Mouse (Mus musculus): ENCODE data around the gene Gmpr. TPM values are rescaled to one million over a fixed set of nuclear protein-coding genes. Genes with fewer than 3 reads are reported as not detected.

The Gmpr gene
- polyA plus RNA-seq, 1 experiment, result 5.7 TPM

- no peak for TF ChIP-seq CTCF (IDR thresholded peaks at IDR 0.05; ENCODE audit: low read depth, low read length)
- no peak for TF ChIP-seq POLR2A (IDR thresholded peaks at IDR 0.05; ENCODE audit: borderline replicate concordance, low read depth, low read length)
- H3K27ac ChIP-seq (ENCODE audit: insufficient read depth, low read depth, low read length), result no peak overlapping the region
Observed at GRCm38 (mm10) chr13:45537110-45537509, 29.9 kb downstream of the Gmpr start.

GRCm38 (mm10) chr13:45538091-45538490 is 30.8 kb downstream of the Gmpr start:
- TF ChIP-seq POLR2A (IDR thresholded peaks at IDR 0.05; ENCODE audit: borderline replicate concordance, low read depth, low read length) (no peak), CTCF (IDR thresholded peaks at IDR 0.05; ENCODE audit: low read depth, low read length) (no peak)
- H3K4me3 ChIP-seq (ENCODE audit: insufficient read depth, low read length), result no peak overlapping the region
- H3K4me1 ChIP-seq (ENCODE audit: control insufficient read depth, insufficient read depth, low read length), result no peaks in the 10 kb centered on the region
- no peak overlapping the region for H3K27ac ChIP-seq (ENCODE audit: insufficient read depth, low read depth, low read length)

More at GRCm38 (mm10) chr13:45537110-45537509, 29.9 kb downstream of the Gmpr start:
- Histone ChIP-seq H3K4me3 (ENCODE audit: insufficient read depth, low read length) (no peak overlapping the region), H3K4me1 (ENCODE audit: control insufficient read depth, insufficient read depth, low read length) (no peaks in the 10 kb centered on the region)

- no peak overlapping the region for H3K4me3 ChIP-seq (ENCODE audit: insufficient read depth, low read length)
- TF ChIP-seq CTCF (IDR thresholded peaks at IDR 0.05; ENCODE audit: low read depth, low read length) (no peak), POLR2A (IDR thresholded peaks at IDR 0.05; ENCODE audit: borderline replicate concordance, low read depth, low read length) (no peak)
- H3K27ac ChIP-seq (ENCODE audit: insufficient read depth, low read depth, low read length), result no peak overlapping the region
- H3K4me1 ChIP-seq (ENCODE audit: control insufficient read depth, insufficient read depth, low read length), result no peaks in the 10 kb centered on the region
Observed at GRCm38 (mm10) chr13:45538532-45539204, 31.4 kb downstream of the Gmpr start.

GRCm38 (mm10) chr13:45539205-45539568 is 31.9 kb downstream of the Gmpr start:
- TF ChIP-seq POLR2A (IDR thresholded peaks at IDR 0.05; ENCODE audit: borderline replicate concordance, low read depth, low read length) (no peak), CTCF (IDR thresholded peaks at IDR 0.05; ENCODE audit: low read depth, low read length) (peak; percentile 54)
- Histone ChIP-seq H3K27ac (ENCODE audit: insufficient read depth, low read depth, low read length) (no peak overlapping the region), H3K4me1 (ENCODE audit: control insufficient read depth, insufficient read depth, low read length) (no peaks in the 10 kb centered on the region), H3K4me3 (ENCODE audit: insufficient read depth, low read length) (no peak overlapping the region)

- Histone ChIP-seq H3K4me3 (ENCODE audit: insufficient read depth, low read length) (no peak overlapping the region), H3K27ac (ENCODE audit: insufficient read depth, low read depth, low read length) (no peak overlapping the region), H3K4me1 (ENCODE audit: control insufficient read depth, insufficient read depth, low read length) (peaks cover 2% of the 10 kb centered on the region)
- TF ChIP-seq POLR2A (IDR thresholded peaks at IDR 0.05; ENCODE audit: borderline replicate concordance, low read depth, low read length), result no peak
- TF ChIP-seq CTCF (IDR thresholded peaks at IDR 0.05; ENCODE audit: low read depth, low read length), result no peak
Observed at GRCm38 (mm10) chr13:45545974-45546373, 38.7 kb downstream of the Gmpr start.

- no peak overlapping the region for H3K4me3 ChIP-seq (ENCODE audit: insufficient read depth, low read length)
- no peak for TF ChIP-seq CTCF (IDR thresholded peaks at IDR 0.05; ENCODE audit: low read depth, low read length)
- no peak for TF ChIP-seq POLR2A (IDR thresholded peaks at IDR 0.05; ENCODE audit: borderline replicate concordance, low read depth, low read length)
- H3K4me1 ChIP-seq (ENCODE audit: control insufficient read depth, insufficient read depth, low read length), result peaks cover 2% of the 10 kb centered on the region
- no peak overlapping the region for H3K27ac ChIP-seq (ENCODE audit: insufficient read depth, low read depth, low read length)
Observed at GRCm38 (mm10) chr13:45546946-45547345, 39.7 kb downstream of the Gmpr start.

GRCm38 (mm10) chr13:45547549-45547948 is 40.3 kb downstream of the Gmpr start:
- TF ChIP-seq POLR2A (IDR thresholded peaks at IDR 0.05; ENCODE audit: borderline replicate concordance, low read depth, low read length) (no peak), CTCF (IDR thresholded peaks at IDR 0.05; ENCODE audit: low read depth, low read length) (no peak)
- Histone ChIP-seq H3K4me3 (ENCODE audit: insufficient read depth, low read length) (no peak overlapping the region), H3K27ac (ENCODE audit: insufficient read depth, low read depth, low read length) (no peak overlapping the region), H3K4me1 (ENCODE audit: control insufficient read depth, insufficient read depth, low read length) (peaks cover 2% of the 10 kb centered on the region)

- Histone ChIP-seq H3K27ac (ENCODE audit: insufficient read depth, low read depth, low read length) (no peak overlapping the region), H3K4me3 (ENCODE audit: insufficient read depth, low read length) (no peak overlapping the region), H3K4me1 (ENCODE audit: control insufficient read depth, insufficient read depth, low read length) (no peaks in the 10 kb centered on the region; the same call in 1 of the 2 replicates)
- TF ChIP-seq POLR2A (IDR thresholded peaks at IDR 0.05; ENCODE audit: borderline replicate concordance, low read depth, low read length) (no peak), CTCF (IDR thresholded peaks at IDR 0.05; ENCODE audit: low read depth, low read length) (no peak)
Observed at GRCm38 (mm10) chr13:45553674-45554073, 46.4 kb downstream of the Gmpr start.

- no peak overlapping the region for H3K4me3 ChIP-seq (ENCODE audit: insufficient read depth, low read length)
- H3K4me1 ChIP-seq (ENCODE audit: control insufficient read depth, insufficient read depth, low read length), result peaks cover 30% of the 10 kb centered on the region
- no peak overlapping the region for H3K27ac ChIP-seq (ENCODE audit: insufficient read depth, low read depth, low read length)
- TF ChIP-seq CTCF (IDR thresholded peaks at IDR 0.05; ENCODE audit: low read depth, low read length) (no peak), POLR2A (IDR thresholded peaks at IDR 0.05; ENCODE audit: borderline replicate concordance, low read depth, low read length) (no peak)
Observed at GRCm38 (mm10) chr13:45558367-45558766, 51.1 kb downstream of the Gmpr start.

GRCm38 (mm10) chr13:45559258-45559657 is 52.0 kb downstream of the Gmpr start:
- H3K27ac ChIP-seq (ENCODE audit: insufficient read depth, low read depth, low read length), result no peak overlapping the region
- TF ChIP-seq CTCF (IDR thresholded peaks at IDR 0.05; ENCODE audit: low read depth, low read length) (no peak), POLR2A (IDR thresholded peaks at IDR 0.05; ENCODE audit: borderline replicate concordance, low read depth, low read length) (no peak)
- peaks cover 30% of the 10 kb centered on the region for H3K4me1 ChIP-seq (ENCODE audit: control insufficient read depth, insufficient read depth, low read length)
- no peak overlapping the region for H3K4me3 ChIP-seq (ENCODE audit: insufficient read depth, low read length)
